Mouse (Mus musculus) MEL (cell line): ENCODE measurements around the gene Cbr1. TPM values are rescaled to one million over a fixed set of nuclear protein-coding genes. Genes with fewer than 3 reads are reported as not detected.

ENCODE experiments used
- DNase-seq: peaks from one replicate; pipeline ENCODE4 v3.0.0; 2011; ENCODE audit warnings: low read depth, low spot score
- H3K27ac ChIP-seq: 2 replicates; pipeline ENCODE4 v1.5.1; 2012; ENCODE audit warnings: low read depth, mild to moderate bottlenecking, control low read depth, low read length, moderate library complexity; ENCODE audit not compliant: control insufficient read depth
- H3K27me3 ChIP-seq, 2 experiments: fragments of 150-350 bp in 1 of 2; sonication (generic) in 1 of 2; 2 replicates each; pipeline ENCODE4 v1.6.1; 2012; ENCODE audit warnings: low read length in 2 of 2, mild to moderate bottlenecking in 2 of 2, improper control_type of control experiment in 1 of 2, moderate library complexity in 1 of 2; ENCODE audit not compliant: insufficient read depth in 2 of 2, control insufficient read depth in 1 of 2
- H3K36me3 ChIP-seq, 2 experiments: 2 replicates each; pipeline ENCODE4 v1.6.1; 2012 to 2014; ENCODE audit warnings: low read length in 2 of 2, improper control_type of control experiment in 1 of 2, inconsistent platforms in 1 of 2, mild to moderate bottlenecking in 1 of 2; ENCODE audit not compliant: insufficient read depth in 2 of 2, control insufficient read depth in 1 of 2
- H3K4me1 ChIP-seq, 2 experiments: fragments of 150-350 bp in 1 of 2; sonication (generic) in 1 of 2; 2 replicates each; pipeline ENCODE4 v1.6.1; 2012; ENCODE audit warnings: low read length in 2 of 2, improper control_type of control experiment in 1 of 2, mild to moderate bottlenecking in 1 of 2; ENCODE audit not compliant: insufficient read depth in 2 of 2, control insufficient read depth in 1 of 2
- H3K4me3 ChIP-seq, 2 experiments: fragments of 150-350 bp in 1 of 2; sonication (generic) in 1 of 2; 2 replicates each; pipeline ENCODE4 v1.5.1; 2012; ENCODE audit warnings: low read depth in 2 of 2, low read length in 2 of 2, mild to moderate bottlenecking in 2 of 2, moderate library complexity in 2 of 2, control low read depth in 1 of 2, improper control_type of control experiment in 1 of 2; ENCODE audit not compliant: control insufficient read depth in 1 of 2, insufficient read depth in 1 of 2
- H3K79me2 ChIP-seq: 2 replicates; pipeline ENCODE4 v1.6.1; 2012; ENCODE audit warnings: mild to moderate bottlenecking, low read length, moderate library complexity; ENCODE audit not compliant: control insufficient read depth, poor library complexity, insufficient read depth
- H3K9ac ChIP-seq: 2 replicates; pipeline ENCODE4 v1.6.1; 2012; ENCODE audit warnings: low read depth, mild to moderate bottlenecking, control low read depth, low read length, moderate library complexity; ENCODE audit not compliant: control insufficient read depth, poor library complexity, severe bottlenecking
- H3K9me3 ChIP-seq: fragments of 150-350 bp; sonication (generic); replicated peaks from 2 replicates; pipeline ENCODE4 v1.6.1; 2012; ENCODE audit warnings: mild to moderate bottlenecking, low read length, improper control_type of control experiment, moderate library complexity; ENCODE audit not compliant: insufficient read depth
- CTCF ChIP-seq, 3 experiments: IDR thresholded peaks in 2 of 3; conservative IDR thresholded peaks in 1 of 3; 2 replicates each; pipeline ENCODE4 v1.5.1; 2011 to 2012; ENCODE audit warnings: low read length in 3 of 3, low read depth in 2 of 3, mild to moderate bottlenecking in 2 of 3, improper control_type of control experiment in 1 of 3, inconsistent platforms in 1 of 3, mixed read lengths in 1 of 3, moderate library complexity in 1 of 3; ENCODE audit not compliant: control insufficient read depth in 1 of 3, insufficient read depth in 1 of 3, poor library complexity in 1 of 3, severe bottlenecking in 1 of 3
- E2F4 ChIP-seq: IDR thresholded peaks from 2 replicates; pipeline ENCODE4 v1.6.1; 2011; ENCODE audit warnings: low read depth, low read length, improper control_type of control experiment, borderline replicate concordance
- EP300 ChIP-seq, 2 experiments: IDR thresholded peaks; 2 replicates each; pipeline ENCODE4 v1.6.1; 2011; ENCODE audit warnings: improper control_type of control experiment in 2 of 2, low read length in 2 of 2, low read depth in 1 of 2, mild to moderate bottlenecking in 1 of 2
- GATA1 ChIP-seq: IDR thresholded peaks from 2 replicates; pipeline ENCODE4 v1.6.1; 2011; ENCODE audit warnings: low read depth, low read length, improper control_type of control experiment
- HCFC1 ChIP-seq: IDR thresholded peaks from 2 replicates; pipeline ENCODE4 v1.6.1; 2012; ENCODE audit warnings: low read depth, mild to moderate bottlenecking, inconsistent platforms, low read length, improper control_type of control experiment, moderate library complexity
- KAT2A ChIP-seq: conservative IDR thresholded peaks from 2 replicates; pipeline ENCODE4 v1.6.1; 2012; ENCODE audit warnings: low read depth, low read length, improper control_type of control experiment, inconsistent platforms
- MAFK ChIP-seq: IDR thresholded peaks from 2 replicates; pipeline ENCODE4 v1.6.1; 2011; ENCODE audit warnings: low read depth, mild to moderate bottlenecking, low read length, improper control_type of control experiment, borderline replicate concordance
- MAZ ChIP-seq: IDR thresholded peaks from 2 replicates; pipeline ENCODE4 v1.6.1; 2012; ENCODE audit warnings: low read depth, mild to moderate bottlenecking, inconsistent platforms, low read length, improper control_type of control experiment
- NELFE ChIP-seq: IDR thresholded peaks from 2 replicates; pipeline ENCODE4 v1.6.1; 2011; ENCODE audit warnings: low read depth, low read length, improper control_type of control experiment
- RAD21 ChIP-seq: IDR thresholded peaks from 2 replicates; pipeline ENCODE4 v1.6.1; 2011; ENCODE audit warnings: mild to moderate bottlenecking, low read depth, low read length, improper control_type of control experiment
- SIN3A ChIP-seq: IDR thresholded peaks from 2 replicates; pipeline ENCODE4 v1.6.1; 2012; ENCODE audit warnings: low read length, improper control_type of control experiment, inconsistent platforms
- SMC3 ChIP-seq: IDR thresholded peaks from 2 replicates; pipeline ENCODE4 v1.6.1; 2011; ENCODE audit warnings: low read depth, low read length, improper control_type of control experiment
- UBTF ChIP-seq: IDR thresholded peaks from 2 replicates; pipeline ENCODE4 v1.6.1; 2012; ENCODE audit warnings: low read depth, mild to moderate bottlenecking, inconsistent platforms, low read length, improper control_type of control experiment, moderate library complexity, borderline replicate concordance; ENCODE audit not compliant: insufficient read depth
- USF2 ChIP-seq, 2 experiments: IDR thresholded peaks; 2 replicates each; pipeline ENCODE4 v1.6.1; 2011 to 2012; ENCODE audit warnings: improper control_type of control experiment in 2 of 2, low read length in 2 of 2, borderline replicate concordance in 1 of 2, inconsistent platforms in 1 of 2, low read depth in 1 of 2, mild to moderate bottlenecking in 1 of 2; ENCODE audit not compliant: insufficient read depth in 1 of 2
- ZC3H11A ChIP-seq: IDR thresholded peaks from 2 replicates; pipeline ENCODE4 v1.6.1; 2012; ENCODE audit warnings: low read depth, mild to moderate bottlenecking, inconsistent platforms, low read length, improper control_type of control experiment
- ZKSCAN1 ChIP-seq: IDR thresholded peaks from 2 replicates; pipeline ENCODE4 v1.6.1; 2012; ENCODE audit warnings: low read depth, mild to moderate bottlenecking, inconsistent platforms, low read length, improper control_type of control experiment, moderate library complexity
- ZMIZ1 ChIP-seq: IDR thresholded peaks from 2 replicates; pipeline ENCODE4 v1.6.1; 2012; ENCODE audit warnings: low read depth, mild to moderate bottlenecking, inconsistent platforms, low read length, improper control_type of control experiment, moderate library complexity
- polyA plus RNA-seq, 2 experiments: library from polyadenylated mRNA; stranded (reverse) in 1 of 2; unstranded in 1 of 2; fragments of >175 nt in 1 of 2; fragments of >200 nt in 1 of 2; gene quantifications; 2 replicates each; pipeline versions ENCODE4 v1.2.1 to v1.2.4; 2012; ENCODE audit warnings: low replicate concordance in 2 of 2, low read depth in 1 of 2; ENCODE audit not compliant: insufficient read length in 2 of 2, insufficient read depth in 1 of 2, missing spikeins in 1 of 2
- total RNA-seq: library from RNA; depleted of rRNA; stranded (reverse); fragments of 300-350 nt; gene quantifications from 2 replicates; pipeline ENCODE4 v1.2.3, GENCODE M21; 2012; rRNA removed

The Cbr1 gene
- total RNA-seq (56.5 and 63.0 TPM in 2 replicates), polyA plus RNA-seq (100 to 1,000 TPM in 1 of 2 experiments, not detected in 1; 140 TPM)

DNA sequence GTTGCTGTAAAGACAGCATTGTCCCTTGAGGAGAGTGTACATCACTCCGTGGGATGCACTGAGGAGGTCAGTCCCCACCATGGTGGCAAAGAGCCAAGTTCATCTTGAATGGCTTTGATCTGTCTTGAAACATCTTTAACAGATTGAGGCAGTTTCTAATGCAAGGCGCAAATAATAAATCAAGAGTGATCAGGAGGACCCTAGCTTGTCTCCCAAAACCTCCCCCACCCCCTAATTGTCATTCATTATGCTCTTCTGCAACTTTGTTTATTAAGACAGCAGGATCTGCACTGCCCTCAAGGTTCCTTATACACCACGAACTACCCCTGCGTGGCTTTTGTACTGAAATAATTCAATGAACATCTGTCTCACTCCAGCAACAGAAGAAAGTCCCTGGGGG, at the start of gene Cbr1:
Gene Cbr1, plus strand, starts transcription at position 301 of the 400 bp plus-strand sequence.
- H3K4me3 ChIP-seq = peak within 1 kb of the TSS; percentile 47 to 59
- H3K27me3 ChIP-seq = no peaks in the 10 kb centered on the region
- DNase-seq = no peak
- peak within 1 kb of the TSS; percentile 80 for H3K9ac ChIP-seq
- peaks cover 0 to 12% of the 10 kb centered on the region in 2 experiments; a peak in 2 of 4 replicates for H3K36me3 ChIP-seq
- H3K9me3 ChIP-seq = no peaks in the 10 kb centered on the region
- peaks cover 0 to 7% of the 10 kb centered on the region in 2 experiments; a peak in 2 of 4 replicates for H3K4me1 ChIP-seq
- peaks cover 12% of the 10 kb centered on the region for H3K79me2 ChIP-seq
- no peak for TF ChIP-seq EP300 (IDR thresholded peaks at IDR 0.05; ENCODE audit: low read depth in 1 of 2, low read length in 2 of 2)
- no peak for TF ChIP-seq ZMIZ1
- TF ChIP-seq GATA1 = no peak
- no peak for TF ChIP-seq ZKSCAN1
- no peak for TF ChIP-seq RAD21
- no peak for TF ChIP-seq HCFC1
- no peak for TF ChIP-seq MAFK
- no peak for TF ChIP-seq KAT2A
- TF ChIP-seq MAZ = no peak
- TF ChIP-seq UBTF = no peak
- no peak for TF ChIP-seq USF2 (IDR thresholded peaks at IDR 0.05; ENCODE audit: borderline replicate concordance in 1 of 2, insufficient read depth in 1 of 2, low read depth in 1 of 2, low read length in 2 of 2)
- TF ChIP-seq NELFE = no peak
- TF ChIP-seq SIN3A = no peak
- no peak for TF ChIP-seq CTCF (IDR thresholded peaks at IDR 0.05 in 2 of 3, conservative IDR thresholded peaks at IDR 0.05 in 1 of 3; ENCODE audit: control insufficient read depth in 1 of 3, insufficient read depth in 1 of 3, low read depth in 2 of 3, low read length in 3 of 3, poor library complexity in 1 of 3, severe bottlenecking in 1 of 3)
- no peak for TF ChIP-seq E2F4
- TF ChIP-seq SMC3 = no peak
- H3K27ac ChIP-seq = no peak within 1 kb of the TSS

DNA sequence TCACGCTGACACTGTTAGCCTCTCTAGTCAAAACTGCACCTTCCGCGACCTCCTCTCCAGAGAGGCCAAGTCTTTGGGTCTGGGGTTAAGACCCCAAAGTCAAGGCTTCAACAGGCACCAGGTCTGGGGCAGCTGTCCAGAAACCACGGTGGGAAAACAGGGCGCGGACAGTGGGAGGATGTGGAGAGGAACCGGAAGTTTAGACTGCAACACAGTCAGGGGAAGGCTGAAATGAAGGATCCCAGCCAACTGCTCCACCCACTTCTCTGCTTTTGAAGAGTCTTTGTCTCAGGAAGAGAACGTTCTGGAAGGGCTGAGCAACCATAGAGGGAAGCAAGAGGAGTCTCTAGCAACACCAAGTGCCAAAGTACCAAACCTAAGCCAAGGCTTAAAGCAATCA, 48.0 kb upstream of the Cbr1 start:
- no peaks in the 10 kb centered on the region for H3K79me2 ChIP-seq
- no peak overlapping the region for H3K9ac ChIP-seq
- no peak overlapping the region for H3K4me3 ChIP-seq
- H3K27me3 ChIP-seq = peaks cover 4 to 5% of the 10 kb centered on the region in 2 experiments; a peak in 3 of 4 replicates
- TF ChIP-seq ZC3H11A = no peak
- TF ChIP-seq HCFC1 = no peak
- TF ChIP-seq RAD21 = no peak
- TF ChIP-seq GATA1 = no peak
- no peak for TF ChIP-seq UBTF
- no peaks in the 10 kb centered on the region for H3K9me3 ChIP-seq
- no peaks in the 10 kb centered on the region for H3K36me3 ChIP-seq
- no peak overlapping the region for H3K27ac ChIP-seq
- DNase-seq = no peak
- H3K4me1 ChIP-seq = no peaks in the 10 kb centered on the region
